Mouse (Mus musculus) liver, embryonic 14.5 days (tissue): ENCODE data around the gene Tmem11.

ENCODE experiments used
- CTCF ChIP-seq: IDR thresholded peaks from 2 replicates; pipeline ENCODE4 v1.5.1; 2016; ENCODE audit warnings: antibody characterized with exemption, low read depth, control low read depth
- EP300 ChIP-seq: IDR thresholded peaks from 2 replicates; pipeline ENCODE4 v1.6.1; 2016; ENCODE audit warnings: antibody characterized with exemption, low read depth

DNA sequence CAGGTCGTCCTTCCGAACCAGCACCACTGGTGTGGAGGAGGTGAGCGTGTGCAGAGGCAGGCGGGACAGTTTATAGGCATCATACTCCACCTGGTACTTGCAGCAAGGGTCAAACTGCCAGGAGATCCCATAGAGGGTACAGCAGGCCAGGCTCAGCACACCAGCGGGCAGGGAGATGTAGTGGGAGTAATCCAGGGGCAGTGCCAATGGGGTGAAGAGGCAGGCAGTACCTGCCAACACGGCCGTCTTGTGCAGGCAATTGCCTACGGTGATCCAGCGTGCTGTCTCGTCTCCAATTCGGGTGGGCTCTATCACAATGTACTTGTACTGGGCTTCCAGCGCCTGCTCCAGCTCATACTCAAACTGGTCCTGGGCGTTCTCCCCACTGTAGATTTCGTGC is 14.2 kb downstream of the Tmem11 start:
- TF ChIP-seq CTCF (no peak), EP300 (no peak)
